Mouse (Mus musculus): ENCODE measurements around the gene Srsf12.

GRCm38 (mm10) chr4:33230881-33231280 lies 22.1 kb downstream of the Srsf12 start:
- TF ChIP-seq CTCF (IDR thresholded peaks at IDR 0.05; ENCODE audit: low read depth) (no peak), EP300 (optimal IDR thresholded peaks at IDR 0.05) (no peak)

Measured in stomach, postnatal 0 days (tissue).